Mouse (Mus musculus) ES-E14 (cell line): ENCODE measurements around the gene Vwce. TPM values are rescaled to one million over a fixed set of nuclear protein-coding genes. Genes with fewer than 3 reads are reported as not detected.

Experiments used
- DNase-seq: peaks from one replicate; pipeline ENCODE4 v3.0.0-alpha.2; 2013; ENCODE audit warnings: low read depth, low spot score
- H3K27ac ChIP-seq: 2 replicates; pipeline ENCODE4 v1.5.1; 2012; ENCODE audit warnings: low read depth, mild to moderate bottlenecking, low read length, moderate library complexity, mixed read lengths; ENCODE audit not compliant: poor library complexity, insufficient read depth, severe bottlenecking
- H3K36me3 ChIP-seq: 2 replicates; pipeline ENCODE4 v1.6.1; 2012; ENCODE audit warnings: mild to moderate bottlenecking, low read length, moderate library complexity, mixed read lengths; ENCODE audit not compliant: control insufficient read depth, poor library complexity, insufficient read depth, severe bottlenecking
- H3K4me1 ChIP-seq, 2 experiments: fragments of 150-350 bp in 1 of 2; sonication (generic) in 1 of 2; 2 replicates each; pipeline ENCODE4 v1.6.1; 2012; ENCODE audit warnings: low read length in 2 of 2, mild to moderate bottlenecking in 1 of 2, mixed read lengths in 1 of 2; ENCODE audit not compliant: control insufficient read depth in 2 of 2, insufficient read depth in 2 of 2, poor library complexity in 1 of 2
- H3K4me3 ChIP-seq, 2 experiments: fragments of 150-350 bp in 1 of 2; sonication (generic) in 1 of 2; 2 replicates each; pipeline ENCODE4 v1.5.1; 2012; ENCODE audit warnings: low read length in 2 of 2, low read depth in 1 of 2, mild to moderate bottlenecking in 1 of 2, mixed read lengths in 1 of 2; ENCODE audit not compliant: insufficient read depth in 1 of 2, poor library complexity in 1 of 2, severe bottlenecking in 1 of 2
- H3K9ac ChIP-seq: 2 replicates; pipeline ENCODE4 v1.6.1; 2012; ENCODE audit warnings: low read depth, mild to moderate bottlenecking, low read length, mixed read lengths; ENCODE audit not compliant: poor library complexity, insufficient read depth, severe bottlenecking
- H3K9me3 ChIP-seq: fragments of 150-350 bp; sonication (generic); 2 replicates; pipeline ENCODE4 v1.6.1; 2012; ENCODE audit warnings: low read depth, mild to moderate bottlenecking, low read length; ENCODE audit not compliant: control insufficient read depth, insufficient read depth
- CHD2 ChIP-seq: IDR thresholded peaks from 2 replicates; pipeline ENCODE4 v1.6.1; 2014; ENCODE audit warnings: mild to moderate bottlenecking, low read depth, low read length, inconsistent platforms
- HCFC1 ChIP-seq: IDR thresholded peaks from 2 replicates; pipeline ENCODE4 v1.6.1; 2012; ENCODE audit warnings: low read length, inconsistent platforms, borderline replicate concordance; ENCODE audit not compliant: insufficient read depth
- MAFK ChIP-seq: IDR thresholded peaks from 2 replicates; pipeline ENCODE4 v1.6.1; 2014; ENCODE audit warnings: mild to moderate bottlenecking, low read depth, low read length, inconsistent platforms; ENCODE audit not compliant: insufficient read depth
- ZC3H11A ChIP-seq: IDR thresholded peaks from 2 replicates; pipeline ENCODE4 v1.6.1; 2012; ENCODE audit warnings: low read depth, mild to moderate bottlenecking, inconsistent platforms, low read length, borderline replicate concordance
- ZNF384 ChIP-seq: IDR thresholded peaks from 2 replicates; pipeline ENCODE4 v1.6.1; 2012; ENCODE audit warnings: low read depth, low read length, inconsistent platforms
- in situ Hi-C, 2 experiments: fragments of 600-800 bp; cut with MboI; formaldehyde crosslinking; loops; one replicate each; pipeline ENCODE4 v1.15.1; 2025; ENCODE audit warnings: low sequenced_read_pairs in 2 of 2, inconsistent platforms in 1 of 2; ENCODE audit not compliant: unreplicated experiment in 2 of 2
- total RNA-seq: library from RNA; depleted of rRNA; stranded (reverse); fragments of 300-350 nt; gene quantifications from 2 replicates; pipeline ENCODE4 v1.2.3, GENCODE M21; 2012

Vwce gene
- total RNA-seq, 1 experiment, result 0.49 TPM

DNA sequence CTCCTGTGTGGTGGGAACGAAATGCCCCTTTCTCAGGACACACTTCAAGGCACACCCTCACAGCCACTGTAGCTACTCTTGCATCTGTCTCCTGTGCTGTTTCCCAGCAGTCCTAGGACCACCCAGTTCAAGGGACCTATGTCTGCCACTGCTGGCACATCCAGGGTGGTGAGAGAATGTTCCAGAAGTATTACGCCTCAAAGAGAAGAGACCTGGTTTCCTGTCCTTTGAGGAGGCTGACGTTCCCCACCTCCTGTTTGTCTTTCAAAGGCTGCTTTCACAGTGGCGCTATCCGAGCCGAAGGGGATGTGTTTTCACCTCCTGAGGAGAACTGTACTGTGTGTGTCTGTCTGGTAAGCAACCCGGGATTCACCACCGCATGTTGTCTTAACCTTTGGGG, 14.1 kb downstream of the Vwce start:
- Histone ChIP-seq H3K4me3 (no peak overlapping the region), H3K36me3 (no peaks in the 10 kb centered on the region), H3K27ac (no peak overlapping the region), H3K9ac (no peak overlapping the region), H3K9me3 (no peaks in the 10 kb centered on the region), H3K4me1 (no peaks in the 10 kb centered on the region)
- TF ChIP-seq HCFC1, result no peak
- no peak for TF ChIP-seq ZNF384
- TF ChIP-seq MAFK, result no peak
- no peak for TF ChIP-seq CHD2
- TF ChIP-seq ZC3H11A, result no peak
- no peak for DNase-seq
- in situ Hi-C loops, result no loop called here

DNA sequence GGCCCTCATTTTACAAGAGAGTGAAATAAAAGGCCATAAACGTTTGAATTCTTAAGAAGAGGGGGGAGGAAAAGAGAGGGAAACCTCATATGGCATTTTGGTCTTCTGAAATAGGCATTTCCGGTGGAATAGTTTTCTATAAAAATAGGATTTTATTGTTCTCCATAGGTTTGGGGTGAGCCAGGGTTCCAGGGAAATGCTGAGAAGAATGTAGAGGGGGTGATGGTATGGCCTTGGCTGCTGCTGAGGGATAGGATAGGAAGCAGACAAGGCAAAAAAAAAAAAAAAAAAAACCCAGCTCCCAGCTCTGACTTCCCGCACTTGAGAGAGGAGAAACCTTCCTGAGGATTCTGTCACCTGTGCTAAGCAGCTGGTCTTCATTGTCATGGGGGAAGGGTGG, 22.0 kb downstream of the Vwce start:
- no peak overlapping the region for H3K27ac ChIP-seq

DNA sequence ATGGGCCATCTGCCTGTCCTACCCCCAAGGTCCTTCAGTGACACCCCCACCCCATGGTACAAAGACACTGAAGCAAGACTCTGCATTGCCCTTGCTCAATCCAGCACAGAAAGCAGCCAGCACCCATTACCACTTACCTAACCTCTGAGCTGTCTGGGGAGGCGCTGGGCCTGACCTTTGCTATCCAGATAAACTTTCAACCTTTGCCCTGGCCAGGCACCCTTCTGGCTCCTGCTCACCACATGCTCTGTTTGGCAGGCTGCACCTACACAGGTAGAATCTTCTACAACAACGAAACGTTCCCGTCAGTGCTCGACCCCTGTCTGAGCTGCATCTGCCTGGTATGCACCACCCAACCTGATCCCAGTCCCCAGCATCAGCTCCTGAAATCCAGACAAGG, 23.7 kb downstream of the Vwce start:
- no peaks in the 10 kb centered on the region for H3K9me3 ChIP-seq
- in situ Hi-C loops, result no loop called here
- no peaks in the 10 kb centered on the region for H3K36me3 ChIP-seq
- H3K4me1 ChIP-seq, result peaks cover 0 to 5% of the 10 kb centered on the region in 2 experiments; a peak in 2 of 4 replicates
- no peak overlapping the region for H3K4me3 ChIP-seq
- no peak for DNase-seq
- no peak overlapping the region for H3K27ac ChIP-seq
- H3K9ac ChIP-seq, result no peak overlapping the region
- TF ChIP-seq MAFK (no peak), HCFC1 (no peak), ZC3H11A (no peak), ZNF384 (no peak), CHD2 (no peak)

More for the DNA sequence above, 22.0 kb downstream of the Vwce start:
- no peak overlapping the region for H3K9ac ChIP-seq
- in situ Hi-C loops, result no loop called here
- peaks cover 0 to 5% of the 10 kb centered on the region in 2 experiments; a peak in 2 of 4 replicates for H3K4me1 ChIP-seq
- TF ChIP-seq ZC3H11A (no peak), HCFC1 (no peak), MAFK (no peak), CHD2 (no peak), ZNF384 (no peak)
- H3K36me3 ChIP-seq, result no peaks in the 10 kb centered on the region
- H3K4me3 ChIP-seq, result no peak overlapping the region
- DNase-seq, result no peak
- H3K9me3 ChIP-seq, result no peaks in the 10 kb centered on the region

DNA sequence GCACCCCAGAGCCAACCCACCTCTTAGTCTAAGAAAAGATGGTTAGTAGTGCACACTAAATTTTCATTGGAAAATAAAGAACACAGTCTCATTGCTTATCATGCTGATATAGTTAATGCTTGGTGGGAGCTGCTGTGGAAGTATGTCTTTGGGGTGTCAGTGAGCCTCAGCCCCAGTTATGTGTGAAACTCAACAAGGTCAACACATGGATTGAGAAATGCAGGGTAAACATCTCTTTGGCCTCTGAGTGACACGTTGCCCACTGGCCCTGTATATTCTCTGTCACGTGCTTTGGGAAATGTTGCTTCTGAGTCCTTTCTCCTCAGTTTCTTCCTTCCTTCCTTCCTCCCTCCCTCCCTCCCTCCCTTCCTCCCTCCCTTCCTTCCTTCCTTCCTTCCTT, 24.4 kb downstream of the Vwce start:
- H3K27ac ChIP-seq, result no peak overlapping the region
- H3K4me1 ChIP-seq, result peaks cover 0 to 5% of the 10 kb centered on the region in 2 experiments; a peak in 2 of 4 replicates
- H3K4me3 ChIP-seq, result no peak overlapping the region
- H3K9me3 ChIP-seq, result no peaks in the 10 kb centered on the region
- no peak for DNase-seq
- TF ChIP-seq MAFK (no peak), CHD2 (no peak), ZNF384 (no peak), HCFC1 (no peak), ZC3H11A (no peak)
- in situ Hi-C loops, result no loop called here
- no peaks in the 10 kb centered on the region for H3K36me3 ChIP-seq
- no peak overlapping the region for H3K9ac ChIP-seq

DNA sequence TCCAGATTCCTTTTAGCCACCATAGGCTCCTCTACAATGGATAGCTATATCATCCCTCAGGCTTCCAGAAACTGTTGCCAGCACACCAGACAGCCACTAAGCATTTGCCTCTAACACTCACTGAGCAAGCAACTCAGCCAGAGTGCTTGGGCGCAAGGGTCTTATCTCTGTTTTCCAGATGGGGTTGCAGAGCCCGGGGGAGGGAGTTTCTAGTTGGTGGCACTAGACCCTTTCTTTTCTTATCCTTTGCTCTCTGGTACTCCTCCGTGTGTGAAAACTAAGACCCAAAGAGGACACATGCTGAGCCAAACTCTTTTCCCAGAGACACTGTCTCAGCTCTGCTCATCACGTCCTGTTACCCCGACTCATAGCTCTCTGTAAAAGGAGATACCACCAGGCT, 27.4 kb downstream of the Vwce start:
- Histone ChIP-seq H3K27ac (no peak overlapping the region), H3K36me3 (no peaks in the 10 kb centered on the region), H3K4me1 (peaks cover 0 to 3% of the 10 kb centered on the region in 2 experiments; a peak in 2 of 4 replicates), H3K4me3 (no peak overlapping the region), H3K9me3 (no peaks in the 10 kb centered on the region), H3K9ac (no peak overlapping the region)
- in situ Hi-C loops, result no loop called here
- no peak for DNase-seq
- TF ChIP-seq MAFK, result no peak
- TF ChIP-seq HCFC1, result no peak
- TF ChIP-seq CHD2, result no peak
- no peak for TF ChIP-seq ZC3H11A
- no peak for TF ChIP-seq ZNF384
